Mouse (Mus musculus) heart, postnatal 36 days (tissue): Measurements from ENCODE around the gene Tgfbr2. TPM values are rescaled to one million over a fixed set of nuclear protein-coding genes. Genes with fewer than 3 reads are reported as not detected.
"Not testable (repeated sequence)": the region's sequence is repeated elsewhere in the genome, so short reads cannot be mapped to it uniquely, and the experiment has no call there.

Experiments
- DNase-seq, 2 experiments: peaks; one replicate each; pipeline ENCODE4 v3.0.0; 2021 to 2022
- intact Hi-C: fragments of 180-260 bp; cut with DNase I; formaldehyde crosslinking; loops from one replicate; pipeline ENCODE4 v1.15.1; 2025
- total RNA-seq, 2 experiments: library from RNA; stranded (reverse); gene quantifications; 2 replicates each; pipeline ENCODE4 v1.2.3; 2021

The Tgfbr2 gene
- total RNA-seq, 2 experiments from 2014 or later: 37.0 to 38.3 TPM

- intact Hi-C loops: loop anchor here (5.0 kb wide), 2 partner anchors 206 to 251 kb away; no protein-coding TSS in a partner anchor
Observed at GRCm38 (mm10) chr9:116085999-116086398, 89.2 kb downstream of the Tgfbr2 start.

GRCm38 (mm10) chr9:116084324-116084931 lies 90.7 kb downstream of the Tgfbr2 start:
- intact Hi-C loops: no loop called here
- DNase-seq: no peak

More at GRCm38 (mm10) chr9:116085999-116086398, 89.2 kb downstream of the Tgfbr2 start:
- DNase-seq: no peak

GRCm38 (mm10) chr9:116083726-116084323 lies 91.3 kb downstream of the Tgfbr2 start:
- no peak for DNase-seq
- intact Hi-C loops: no loop called here

- intact Hi-C loops: no loop called here
Observed at GRCm38 (mm10) chr9:116083300-116083699, 91.9 kb downstream of the Tgfbr2 start.

GRCm38 (mm10) chr9:116081781-116082180 lies 93.4 kb downstream of the Tgfbr2 start:
- intact Hi-C loops: no loop called here
- no peak for DNase-seq

More at GRCm38 (mm10) chr9:116083300-116083699, 91.9 kb downstream of the Tgfbr2 start:
- DNase-seq: no peak

GRCm38 (mm10) chr9:116077419-116077818 lies 97.7 kb downstream of the Tgfbr2 start:
- DNase-seq: no peak
- intact Hi-C loops: no loop called here

GRCm38 (mm10) chr9:116076946-116077345 lies 98.2 kb downstream of the Tgfbr2 start:
- no peak for DNase-seq
- intact Hi-C loops: no loop called here

GRCm38 (mm10) chr9:116076163-116076562 lies 99.0 kb downstream of the Tgfbr2 start:
- DNase-seq: no peak
- intact Hi-C loops: no loop called here

GRCm38 (mm10) chr9:116071561-116071960 lies 103.6 kb downstream of the Tgfbr2 start:
- intact Hi-C loops: not testable (repeated sequence)

GRCm38 (mm10) chr9:116064774-116065173 lies 110.4 kb downstream of the Tgfbr2 start:
- DNase-seq: no peak
- intact Hi-C loops: no loop called here

More at GRCm38 (mm10) chr9:116071561-116071960, 103.6 kb downstream of the Tgfbr2 start:
- not testable (repeated sequence) for DNase-seq

GRCm38 (mm10) chr9:116060691-116061090 lies 114.5 kb downstream of the Tgfbr2 start:
- DNase-seq: peak in 1 of 2 experiments; percentile 22

GRCm38 (mm10) chr9:116059156-116059555 lies 116.0 kb downstream of the Tgfbr2 start:
- intact Hi-C loops: no loop called here
- no peak for DNase-seq

More at GRCm38 (mm10) chr9:116060691-116061090, 114.5 kb downstream of the Tgfbr2 start:
- intact Hi-C loops: loop anchor here (1.0 to 2.0 kb wide), 3 partner anchors 282 to 492 kb away; no protein-coding TSS in a partner anchor

- no peak for DNase-seq
- intact Hi-C loops: no loop called here
Observed at GRCm38 (mm10) chr9:116058475-116058874, 116.7 kb downstream of the Tgfbr2 start.

- no peak for DNase-seq
- intact Hi-C loops: no loop called here
Observed at GRCm38 (mm10) chr9:116053976-116054375, 121.2 kb downstream of the Tgfbr2 start.

- no peak for DNase-seq
- intact Hi-C loops: no loop called here
Observed at GRCm38 (mm10) chr9:116049985-116050384, 125.2 kb downstream of the Tgfbr2 start.

GRCm38 (mm10) chr9:116041787-116042186 lies 133.4 kb downstream of the Tgfbr2 start:
- intact Hi-C loops: loop anchor here (1.0 to 5.0 kb wide), 3 partner anchors 169 to 879 kb away; no protein-coding TSS in a partner anchor
- peak; percentile 72 to 85 for DNase-seq

- no peak for DNase-seq
- intact Hi-C loops: loop anchor here (1.0 to 5.0 kb wide), 3 partner anchors 169 to 879 kb away; no protein-coding TSS in a partner anchor
Observed at GRCm38 (mm10) chr9:116041369-116041768, 133.8 kb downstream of the Tgfbr2 start.

GRCm38 (mm10) chr9:116040852-116041251 lies 134.3 kb downstream of the Tgfbr2 start:
- intact Hi-C loops: loop anchor here (1.0 to 5.0 kb wide), 3 partner anchors 168 to 879 kb away; no protein-coding TSS in a partner anchor
- not testable (repeated sequence) for DNase-seq

GRCm38 (mm10) chr9:116039981-116040380 lies 135.2 kb downstream of the Tgfbr2 start:
- intact Hi-C loops: loop anchor here (2.0 to 5.0 kb wide), 2 partner anchors 167 to 878 kb away; no protein-coding TSS in a partner anchor
- DNase-seq: no peak

GRCm38 (mm10) chr9:116038275-116038674 lies 136.9 kb downstream of the Tgfbr2 start:
- intact Hi-C loops: no loop called here
- DNase-seq: no peak
